Mouse (Mus musculus): ENCODE results near the gene Chst13.

GRCm38 (mm10) chr6:90359445-90359844 is 34.5 kb upstream of the Chst13 start:
- TF ChIP-seq CTCF (IDR thresholded peaks at IDR 0.05; ENCODE audit: low read depth) (no peak), EP300 (IDR thresholded peaks at IDR 0.05; ENCODE audit: low read depth) (no peak)

Measured in liver, postnatal 0 days (tissue).